Mouse (Mus musculus) E14TG2a.4 (cell line): Measurements from ENCODE around the gene Myl3.

Experiments
- CTCF ChIP-seq: conservative IDR thresholded peaks from 2 replicates; pipeline ENCODE4 v1.5.1; 2014; ENCODE audit warnings: low read length
- NANOG ChIP-seq: IDR thresholded peaks from 2 replicates; pipeline ENCODE4 v1.6.1; 2014; ENCODE audit warnings: borderline replicate concordance, low read length, mixed read lengths
- POU5F1 ChIP-seq: IDR thresholded peaks from 2 replicates; pipeline ENCODE4 v1.6.1; 2014; ENCODE audit warnings: low read length, borderline replicate concordance

DNA sequence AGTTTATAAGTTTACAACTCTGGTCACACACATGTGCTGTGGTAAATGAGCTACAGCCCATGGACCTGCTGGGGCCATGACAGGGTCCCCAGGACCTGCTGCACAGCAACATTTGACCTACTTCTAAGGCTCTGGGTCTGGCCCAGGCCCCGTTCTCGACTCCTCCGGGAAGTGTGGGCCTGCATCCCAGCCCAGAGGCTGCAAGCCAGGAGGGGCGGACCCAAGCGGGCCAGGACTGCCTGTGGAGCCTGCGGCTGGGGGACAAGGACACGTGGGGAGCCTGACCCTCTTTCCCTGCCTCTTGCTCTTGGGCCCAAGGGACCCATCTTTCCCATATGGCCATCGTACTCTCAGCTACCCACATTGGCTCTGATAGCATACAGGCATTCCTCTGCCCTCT lies 16.9 kb downstream of the Myl3 start:
- TF ChIP-seq CTCF (no peak), POU5F1 (no peak), NANOG (no peak)
